ENCODE assay signal across 9 mouse cellular contexts in the genomic region with DNA sequence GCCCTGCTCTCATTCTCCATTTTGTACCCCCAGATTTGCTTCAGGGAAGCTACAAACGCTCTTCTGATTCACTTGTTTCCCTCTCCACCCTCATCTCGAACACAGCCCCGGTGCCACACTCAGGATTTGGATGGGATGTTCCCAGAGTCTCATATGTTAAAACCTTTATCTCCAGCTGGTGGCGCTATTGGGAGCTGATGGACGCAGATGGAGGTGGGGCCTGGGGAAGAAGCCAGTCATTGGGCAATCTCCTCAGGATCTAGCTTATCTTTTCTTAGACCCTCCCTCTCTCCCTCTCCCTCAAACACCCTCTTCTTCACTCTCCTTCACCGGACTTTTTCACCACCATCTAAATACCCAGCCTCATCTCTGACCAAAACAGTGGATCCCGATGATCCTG. TPM values are rescaled to one million over a fixed set of nuclear protein-coding genes. Genes with fewer than 3 reads are reported as not detected.
DNase-seq lines count a peak whose midpoint lies in the region; ATAC-seq and TF ChIP-seq lines count a peak whose summit lies in the region.
"Had no signal": no experiment of that assay in that cellular context is flagged by ENCODE, and none has a peak within 500 bp of the region (broad histone marks: within the 10 kb centered on the region; RNA-seq: fewer than 3 reads in every experiment).

No protein-coding gene starts in this region.

- DNase-seq in kidney, adult 2 months, result peak; percentile 56
- DNase-seq in B cell, adult 2 months, result peak; percentile 53 to 54
- peak; percentile 92 for DNase-seq in R1 (ENCODE audit: low read depth, low spot score)
- DNase-seq in cerebellum, adult 9-11 months, result peak; percentile 16
- DNase-seq in kidney, postnatal 36 days, result peak; percentile 59 to 65
- peak; percentile 50 for DNase-seq in retina, embryonic 14.5 days (ENCODE audit: low spot score)
- DNase-seq in ovary, postnatal 36 days (ENCODE audit: low spot score), result no peak

- H3K36me3 ChIP-seq in kidney, adult 2 months (ENCODE audit: control insufficient read depth, insufficient read depth, low read length), result no peaks in the 10 kb centered on the region; the same call in 1 of the 2 replicates
- H3K36me3 ChIP-seq in kidney, embryonic 15.5 days, result no peaks in the 10 kb centered on the region
- H3K36me3 ChIP-seq: embryonic facial prominence, embryonic 15.5 days had no signal

- no peak overlapping the region for H3K4me2 ChIP-seq in kidney, embryonic 15.5 days
- H3K4me2 ChIP-seq: embryonic facial prominence, embryonic 15.5 days had no signal

- 34% methylated on average over 7 of the region's 7 CpGs for WGBS in kidney, adult 2 months
- WGBS in kidney, embryonic 15.5 days, result 37% methylated on average over 7 of the region's 7 CpGs

- H3K4me3 ChIP-seq in kidney, adult 2 months (ENCODE audit: insufficient read depth, low read depth, low read length), result no peak overlapping the region
- no peak overlapping the region for H3K4me3 ChIP-seq in kidney, embryonic 15.5 days (replicated peaks)
- H3K4me3 ChIP-seq: embryonic facial prominence, embryonic 15.5 days had no signal

- H3K27me3 ChIP-seq in kidney, adult 2 months (replicated peaks; ENCODE audit: control insufficient read depth, insufficient read depth, low read length), result no peaks in the 10 kb centered on the region
- no peaks in the 10 kb centered on the region for H3K27me3 ChIP-seq in kidney, embryonic 15.5 days
- H3K27me3 ChIP-seq: embryonic facial prominence, embryonic 15.5 days had no signal

- peak; percentile 67 for TF ChIP-seq CTCF in kidney, adult 2 months (conservative IDR thresholded peaks at IDR 0.05; ENCODE audit: insufficient read depth, insufficient read length, low read depth, low read length)

- H3K27ac ChIP-seq in kidney, adult 2 months (ENCODE audit: insufficient read depth, low read depth, low read length), result no peak overlapping the region
- no peak overlapping the region for H3K27ac ChIP-seq in kidney, embryonic 15.5 days
- H3K27ac ChIP-seq: embryonic facial prominence, embryonic 15.5 days had no signal

- no peak for ATAC-seq in kidney, embryonic 15.5 days (replicated peaks; ENCODE audit: low FRiP score)

- H3K9ac ChIP-seq in kidney, embryonic 15.5 days, result no peak overlapping the region
- H3K9ac ChIP-seq: embryonic facial prominence, embryonic 15.5 days had no signal

- TF ChIP-seq POLR2A in kidney, adult 2 months (IDR thresholded peaks at IDR 0.05; ENCODE audit: low read depth, low read length), result no peak

- no peaks in the 10 kb centered on the region for H3K9me3 ChIP-seq in kidney, embryonic 15.5 days (replicated peaks)
- H3K9me3 ChIP-seq: embryonic facial prominence, embryonic 15.5 days had no signal

- no peaks in the 10 kb centered on the region for H3K4me1 ChIP-seq in kidney, adult 2 months (ENCODE audit: control insufficient read depth, insufficient read depth, low read length)
- 0 out of 2 replicates have a peak, but pooled peaks cover 6% of the 10 kb centered on the region for H3K4me1 ChIP-seq in kidney, embryonic 15.5 days
- H3K4me1 ChIP-seq: embryonic facial prominence, embryonic 15.5 days had no signal

RNA-seq across cellular contexts. Expression of a gene that starts 31.9 kb away (rescaled TPM):
- 20.3 and 21.1 TPM in 2 replicates for polyA plus RNA-seq in kidney, adult 2 months (2012; rRNA removed)
- polyA plus RNA-seq in kidney, embryonic 15.5 days (2015; fragmentation: Nextera tagmentation; extraction: Ambion mirVana), result 0.29 and 0.41 TPM in 2 replicates

RNA-seq across cellular contexts. Expression of a gene that starts 32.1 kb away (rescaled TPM):
- polyA plus RNA-seq in kidney, adult 2 months (2012; rRNA removed), result 38.1 and 39.3 TPM in 2 replicates
- polyA plus RNA-seq in kidney, embryonic 15.5 days (2015; fragmentation: Nextera tagmentation; extraction: Ambion mirVana), result 1.6 and 2.2 TPM in 2 replicates

Comparison
In these comparisons a context has a peak if more than half of its experiments do, and no peak if none do; other contexts are left out.
1. RNA of a gene that starts 31.9 kb away (polyA plus RNA-seq): 20.3 to 21.1 TPM in kidney, adult 2 months; 0.29 to 0.41 TPM in kidney, embryonic 15.5 days; every median in the first group is over 10 times any median in the second.
2. RNA of a gene that starts 32.1 kb away (polyA plus RNA-seq): 38.1 to 39.3 TPM in kidney, adult 2 months; 1.6 to 2.2 TPM in kidney, embryonic 15.5 days; every median in the first group is over 10 times any median in the second.